Mouse (Mus musculus) gastrocnemius, adult 18-20 months (tissue): ENCODE data around the gene Krt88. TPM values are rescaled to one million over a fixed set of nuclear protein-coding genes. Genes with fewer than 3 reads are reported as not detected.

Experiments used
- DNase-seq: peaks from one replicate; pipeline ENCODE4 v3.0.0; 2021; ENCODE audit warnings: low spot score
- total RNA-seq, 2 experiments: library from RNA; stranded (reverse); gene quantifications; 2 replicates each; pipeline ENCODE4 v1.2.3; 2021

Krt88 gene
- total RNA-seq, 2 experiments from 2014 or later: not detected

DNA sequence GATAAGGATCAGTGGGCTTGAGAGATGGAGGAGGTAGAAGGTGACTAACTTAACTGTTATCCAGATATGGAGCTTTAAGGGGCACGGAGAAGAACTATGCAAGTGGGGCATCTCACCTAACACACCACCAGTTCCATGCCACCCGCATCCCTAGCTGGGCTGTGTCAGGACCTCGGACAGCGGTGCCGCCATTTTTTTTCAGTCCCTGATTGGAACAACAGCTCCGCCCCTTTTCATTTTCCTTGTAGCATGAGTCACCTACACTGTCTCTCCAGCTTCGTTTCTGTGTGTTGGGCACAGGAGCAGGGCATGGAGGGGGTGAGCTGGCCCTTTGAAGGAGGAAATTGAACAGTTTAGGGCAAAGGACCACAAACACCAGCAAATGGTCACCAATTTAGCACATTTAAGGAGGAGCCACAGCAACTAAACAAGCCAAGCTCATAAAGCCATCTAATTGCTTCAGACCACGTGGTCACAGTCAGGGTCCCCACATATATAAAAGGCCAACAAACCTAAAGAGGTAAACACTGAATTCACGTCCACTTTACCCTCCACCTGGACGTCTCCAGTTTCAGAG is 25.5 kb downstream of the Krt88 start, which contains the start of gene Krt86:
Gene Krt86 (plus strand): TSS at position 527 of the 577 bp plus-strand sequence.
- DNase-seq: no peak

DNA sequence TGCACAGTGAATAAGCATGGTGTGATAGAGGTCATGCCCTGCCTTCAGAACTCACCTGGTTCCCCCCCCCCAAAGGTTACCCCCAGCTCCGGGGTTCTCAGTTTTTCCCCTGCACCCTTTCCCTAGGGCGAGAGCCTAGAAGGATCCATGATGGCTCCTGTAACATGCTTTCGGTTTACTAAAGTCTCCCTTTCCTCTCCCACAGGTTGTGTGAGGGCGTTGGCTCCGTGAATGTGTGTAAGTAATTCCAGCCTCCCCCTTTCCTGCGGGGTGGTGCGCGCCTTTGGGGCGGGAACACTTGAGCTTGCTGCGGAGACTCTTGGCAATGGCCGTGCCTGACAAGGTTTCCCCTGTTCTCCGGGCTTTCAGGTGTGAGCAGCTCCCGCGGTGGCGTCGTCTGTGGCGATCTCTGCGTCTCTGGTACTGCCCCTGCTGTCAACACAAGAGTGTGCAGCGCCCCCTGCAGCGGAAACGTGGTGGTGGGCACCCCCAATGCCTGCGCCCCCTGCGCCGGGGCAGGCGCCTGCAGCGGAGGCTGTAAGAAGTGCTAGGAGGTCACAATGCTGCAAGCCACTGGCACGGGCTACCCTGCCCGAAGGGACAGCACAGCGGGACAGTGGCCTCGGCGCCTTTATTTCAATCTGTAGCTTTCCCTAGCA is 31.6 kb downstream of the Krt88 start:
- DNase-seq: peak; percentile 29

- DNase-seq: no peak
Observed at GRCm38 (mm10) chr15:101479666-101480060, 32.1 kb downstream of the Krt88 start.

- DNase-seq: no peak
Observed at GRCm38 (mm10) chr15:101482056-101482455, 34.5 kb downstream of the Krt88 start.

GRCm38 (mm10) chr15:101483646-101484045 is 36.1 kb downstream of the Krt88 start:
- DNase-seq: no peak

- DNase-seq: no peak
Observed at GRCm38 (mm10) chr15:101484939-101485338, 37.4 kb downstream of the Krt88 start.

GRCm38 (mm10) chr15:101485911-101486635 is 38.5 kb downstream of the Krt88 start:
- DNase-seq: no peak

DNA sequence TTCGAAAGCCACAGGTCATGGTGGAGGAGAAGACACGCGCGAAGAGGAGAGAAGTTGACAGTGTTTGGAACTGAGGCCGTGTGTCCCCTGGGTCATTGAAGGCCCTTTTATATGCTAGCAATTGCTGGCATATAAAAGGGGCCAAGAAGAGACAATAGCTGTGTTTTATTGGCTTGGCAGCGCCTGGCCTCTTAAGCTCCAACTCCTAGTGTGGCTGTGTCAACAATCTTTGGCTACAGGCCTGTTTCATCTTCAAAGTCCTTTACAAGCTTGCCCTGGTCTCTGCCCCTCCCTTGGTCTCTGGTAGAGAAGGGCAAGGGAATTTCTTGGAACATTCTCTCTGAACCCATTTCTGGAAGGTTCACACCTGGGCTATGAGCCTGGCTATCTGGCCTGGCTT is 43.9 kb downstream of the Krt88 start, which contains the start of gene Krt83:
Gene Krt83 (minus strand): TSS at position 82 of the 400 bp plus-strand sequence.
- DNase-seq: no peak

DNA sequence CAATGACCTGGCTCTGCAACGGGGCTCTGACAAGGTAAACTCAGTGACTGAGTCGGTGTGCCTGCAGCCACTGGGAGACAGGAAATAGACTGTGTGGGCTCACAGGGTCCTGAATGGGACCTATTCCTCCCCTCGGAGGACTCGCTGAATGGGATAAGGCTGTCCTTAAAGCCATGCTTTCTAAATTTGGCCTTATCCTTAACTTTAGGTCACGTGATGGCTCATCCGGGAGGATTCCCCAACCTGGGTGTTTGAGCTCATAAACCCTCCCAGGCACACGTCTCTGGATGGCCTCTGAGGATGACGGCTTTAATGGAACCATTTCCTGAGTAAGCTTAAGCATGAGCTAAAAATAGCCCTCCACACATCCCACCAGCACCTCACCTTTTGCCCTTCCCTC is 45.2 kb downstream of the Krt88 start:
- no peak for DNase-seq

DNA sequence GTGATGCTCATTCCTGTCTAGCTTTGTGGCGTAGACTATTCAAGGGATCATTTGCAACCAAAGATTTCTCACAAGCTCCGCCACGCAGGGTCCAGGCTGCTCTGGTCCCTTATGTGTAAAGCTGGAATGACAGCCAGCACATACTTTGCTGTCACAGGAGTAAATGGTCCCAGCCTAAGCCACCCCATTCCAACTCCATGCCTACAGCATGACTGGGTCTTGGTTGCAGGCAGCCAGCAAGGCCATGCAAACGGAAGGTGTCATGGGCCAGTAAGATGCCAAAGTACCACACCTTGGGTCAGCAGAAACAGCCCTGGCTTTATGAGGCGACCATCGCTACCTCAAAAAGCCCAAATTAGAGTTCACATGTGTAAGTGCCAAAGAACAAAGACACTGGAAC is 46.2 kb downstream of the Krt88 start:
- no peak for DNase-seq

- no peak for DNase-seq
Observed at GRCm38 (mm10) chr15:101494203-101494602, 46.7 kb downstream of the Krt88 start.

DNA sequence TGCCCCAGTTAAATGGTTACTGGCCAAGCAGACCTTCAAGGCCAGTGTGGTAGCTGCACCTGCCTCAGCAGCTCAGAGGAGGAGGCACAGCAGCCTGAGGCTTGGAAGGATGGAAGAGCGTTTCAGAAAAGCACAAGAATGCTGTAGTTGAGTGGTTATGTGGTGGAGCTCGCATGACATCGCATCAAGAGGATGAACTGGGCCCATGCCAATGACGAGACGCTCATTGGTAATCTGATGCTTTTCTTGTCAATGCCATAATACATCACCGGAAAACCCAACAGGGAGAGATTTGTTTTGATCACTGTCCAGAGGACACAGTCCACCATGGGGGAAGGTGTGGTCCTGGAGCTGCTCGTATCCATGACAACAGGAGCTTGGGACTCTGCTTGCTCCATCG is 47.7 kb downstream of the Krt88 start:
- DNase-seq: no peak

- peak; percentile 36 for DNase-seq
Observed at GRCm38 (mm10) chr15:101497181-101497580, 49.6 kb downstream of the Krt88 start.

Other genes with a start within 250 kb of the Krt88 start
- 1 to 10 TPM; 4.4 to 5.1 TPM for gene Grasp, start 223.6 kb upstream of the Krt88 start, total RNA-seq
- 100 to 1,000 TPM; 206 to 234 TPM for gene Nr4a1, start 193.5 kb upstream of the Krt88 start, total RNA-seq
- gene Atg101, start 163.5 kb upstream of the Krt88 start, total RNA-seq: 10 to 100 TPM; 25.0 to 31.3 TPM
- under 1 TPM; 0.26 to 0.27 TPM for gene 6030408B16Rik, start 154.5 kb upstream of the Krt88 start, total RNA-seq
- gene Krt80, start 77.6 kb upstream of the Krt88 start, total RNA-seq: 1 to 10 TPM; 1.4 to 3.8 TPM
- under 1 TPM in 1 of 2 experiments, not detected in 1; 0.14 TPM for gene Krt7, start 36.7 kb upstream of the Krt88 start, total RNA-seq
- gene Krt87, start 8.9 kb upstream of the Krt88 start, total RNA-seq: not detected
- not detected for gene Krt81, start 16.0 kb downstream of the Krt88 start, total RNA-seq
- not detected for gene Krt86, start 25.7 kb downstream of the Krt88 start, total RNA-seq
- gene Krt83, start 43.8 kb downstream of the Krt88 start, total RNA-seq: not detected
- not detected for gene Gm49425, start 69.5 kb downstream of the Krt88 start, total RNA-seq
- gene Krt84, start 85.1 kb downstream of the Krt88 start, total RNA-seq: not detected
- not detected for gene Krt82, start 102.9 kb downstream of the Krt88 start, total RNA-seq
- not detected for gene Krt90, start 115.2 kb downstream of the Krt88 start, total RNA-seq
- not detected for gene Krt75, start 126.2 kb downstream of the Krt88 start, total RNA-seq
- not detected for gene Gm5414, start 180.4 kb downstream of the Krt88 start, total RNA-seq
- not detected for gene Gm5478, start 199.6 kb downstream of the Krt88 start, total RNA-seq
- not detected for gene Krt6b, start 232.5 kb downstream of the Krt88 start, total RNA-seq
- gene Krt6a, start 246.6 kb downstream of the Krt88 start, total RNA-seq: not detected